Mouse (Mus musculus): ENCODE measurements around the gene Gnaq. TPM values are rescaled to one million over a fixed set of nuclear protein-coding genes. Genes with fewer than 3 reads are reported as not detected.

The Gnaq gene
- polyA plus RNA-seq, 1 experiment from 2014 or later, result 23.3 TPM

- WGBS, result 90% methylated on average over 2 of the region's 2 CpGs
- peaks cover 4% of the 10 kb centered on the region; the same call in 1 of the 2 replicates for H3K4me1 ChIP-seq (ENCODE audit: control insufficient read depth, insufficient read depth, low read length)
- no peaks in the 10 kb centered on the region for H3K27me3 ChIP-seq (ENCODE audit: control insufficient read depth, insufficient read depth, low read length)
- H3K27ac ChIP-seq (ENCODE audit: low read length), result no peak overlapping the region
- peaks cover 1% of the 10 kb centered on the region; the same call in 1 of the 2 replicates for H3K36me3 ChIP-seq (ENCODE audit: control insufficient read depth, insufficient read depth, low read length)
- H3K9ac ChIP-seq (replicated peaks; ENCODE audit: low read depth, low read length), result no peak overlapping the region
- ATAC-seq (ENCODE audit: insufficient number of reproducible peaks, insufficient read depth, low FRiP score, low read depth), result no peak
- H3K9me3 ChIP-seq (ENCODE audit: control insufficient read depth, low read depth, low read length), result no peaks in the 10 kb centered on the region
- H3K4me2 ChIP-seq (replicated peaks; ENCODE audit: low read depth, low read length), result no peak overlapping the region
- H3K4me3 ChIP-seq (ENCODE audit: low read depth, low read length), result no peak overlapping the region
Measured at GRCm38 (mm10) chr19:16215430-16216016, 82.9 kb downstream of the Gnaq start.

DNA sequence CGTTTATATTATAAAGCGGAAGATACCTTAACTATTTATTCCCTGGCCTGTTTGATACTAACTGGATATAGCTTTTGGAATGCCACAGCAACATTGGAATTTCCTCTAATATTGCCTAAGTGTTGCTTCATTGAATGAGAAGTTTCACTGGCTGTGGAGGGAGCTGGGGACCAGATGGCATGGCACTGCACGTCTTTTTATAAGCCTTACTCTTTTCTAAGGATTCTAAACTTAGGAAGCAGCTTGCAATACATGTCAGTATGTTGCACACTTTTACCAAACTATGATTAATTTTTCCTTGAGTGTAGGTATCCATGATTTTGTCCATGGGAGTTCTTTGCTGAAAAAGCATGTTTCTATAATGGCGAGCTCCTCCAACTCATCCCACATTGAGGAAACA is 87.3 kb downstream of the Gnaq start:
- no peaks in the 10 kb centered on the region; the same call in 1 of the 2 replicates for H3K4me1 ChIP-seq (ENCODE audit: control insufficient read depth, insufficient read depth, low read length)

GRCm38 (mm10) chr19:16222526-16222925 is 89.9 kb downstream of the Gnaq start:
- Histone ChIP-seq H3K4me3 (ENCODE audit: low read depth, low read length) (no peak overlapping the region), H3K36me3 (ENCODE audit: control insufficient read depth, insufficient read depth, low read length) (peaks cover 15% of the 10 kb centered on the region), H3K4me2 (replicated peaks; ENCODE audit: low read depth, low read length) (no peak overlapping the region), H3K9me3 (ENCODE audit: control insufficient read depth, low read depth, low read length) (no peaks in the 10 kb centered on the region), H3K27ac (ENCODE audit: low read length) (no peak overlapping the region), H3K9ac (replicated peaks; ENCODE audit: low read depth, low read length) (no peak overlapping the region), H3K27me3 (ENCODE audit: control insufficient read depth, insufficient read depth, low read length) (no peaks in the 10 kb centered on the region), H3K4me1 (ENCODE audit: control insufficient read depth, insufficient read depth, low read length) (no peaks in the 10 kb centered on the region; the same call in 1 of the 2 replicates)
- ATAC-seq (ENCODE audit: insufficient number of reproducible peaks, insufficient read depth, low FRiP score, low read depth), result no peak
- 74% methylated on average over 3 of the region's 3 CpGs for WGBS

More for the DNA sequence above, 87.3 kb downstream of the Gnaq start:
- Histone ChIP-seq H3K9me3 (ENCODE audit: control insufficient read depth, low read depth, low read length) (no peaks in the 10 kb centered on the region), H3K4me2 (replicated peaks; ENCODE audit: low read depth, low read length) (no peak overlapping the region), H3K27me3 (ENCODE audit: control insufficient read depth, insufficient read depth, low read length) (no peaks in the 10 kb centered on the region), H3K4me3 (ENCODE audit: low read depth, low read length) (no peak overlapping the region), H3K9ac (replicated peaks; ENCODE audit: low read depth, low read length) (no peak overlapping the region), H3K27ac (ENCODE audit: low read length) (no peak overlapping the region), H3K36me3 (ENCODE audit: control insufficient read depth, insufficient read depth, low read length) (peaks cover 5% of the 10 kb centered on the region)
- ATAC-seq (ENCODE audit: insufficient number of reproducible peaks, insufficient read depth, low FRiP score, low read depth), result no peak
- 67% methylated on average over 4 of the region's 4 CpGs for WGBS

DNA sequence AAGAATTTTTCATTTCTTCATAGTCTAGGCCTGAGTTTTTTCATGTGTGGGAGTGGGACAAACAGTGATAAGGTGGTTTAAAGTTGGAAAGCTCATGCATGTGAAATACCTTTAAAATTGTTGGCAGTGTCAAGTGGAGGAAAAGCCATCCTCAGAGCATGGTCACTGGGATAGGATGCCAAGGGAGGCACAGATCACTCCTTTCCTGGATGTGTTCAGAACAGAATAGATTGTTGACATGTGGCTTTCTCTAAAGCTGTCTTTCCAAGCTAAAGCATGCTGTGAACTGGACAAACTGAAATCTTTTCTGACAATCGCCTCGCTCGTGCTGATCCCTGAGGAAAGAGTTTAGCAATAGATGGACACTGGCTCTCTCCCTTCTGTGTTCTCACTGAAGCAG is 90.5 kb downstream of the Gnaq start:
- Histone ChIP-seq H3K9ac (replicated peaks; ENCODE audit: low read depth, low read length) (no peak overlapping the region), H3K4me2 (replicated peaks; ENCODE audit: low read depth, low read length) (no peak overlapping the region), H3K4me1 (ENCODE audit: control insufficient read depth, insufficient read depth, low read length) (no peaks in the 10 kb centered on the region; the same call in 1 of the 2 replicates), H3K36me3 (ENCODE audit: control insufficient read depth, insufficient read depth, low read length) (peaks cover 15% of the 10 kb centered on the region), H3K27me3 (ENCODE audit: control insufficient read depth, insufficient read depth, low read length) (no peaks in the 10 kb centered on the region), H3K4me3 (ENCODE audit: low read depth, low read length) (no peak overlapping the region), H3K9me3 (ENCODE audit: control insufficient read depth, low read depth, low read length) (no peaks in the 10 kb centered on the region), H3K27ac (ENCODE audit: low read length) (no peak overlapping the region)
- no peak for ATAC-seq (ENCODE audit: insufficient number of reproducible peaks, insufficient read depth, low FRiP score, low read depth)
- WGBS, result 97% methylated on average over 3 of the region's 3 CpGs

GRCm38 (mm10) chr19:16224831-16225230 is 92.2 kb downstream of the Gnaq start:
- H3K36me3 ChIP-seq (ENCODE audit: control insufficient read depth, insufficient read depth, low read length), result peaks cover 15% of the 10 kb centered on the region
- H3K4me3 ChIP-seq (ENCODE audit: low read depth, low read length), result no peak overlapping the region
- H3K4me1 ChIP-seq (ENCODE audit: control insufficient read depth, insufficient read depth, low read length), result no peaks in the 10 kb centered on the region
- H3K9ac ChIP-seq (replicated peaks; ENCODE audit: low read depth, low read length), result no peak overlapping the region
- WGBS, result 67% methylated on average over 2 of the region's 2 CpGs
- H3K9me3 ChIP-seq (ENCODE audit: control insufficient read depth, low read depth, low read length), result no peaks in the 10 kb centered on the region
- H3K27ac ChIP-seq (ENCODE audit: low read length), result no peak overlapping the region
- ATAC-seq (ENCODE audit: insufficient number of reproducible peaks, insufficient read depth, low FRiP score, low read depth), result no peak
- no peak overlapping the region for H3K4me2 ChIP-seq (replicated peaks; ENCODE audit: low read depth, low read length)
- no peaks in the 10 kb centered on the region for H3K27me3 ChIP-seq (ENCODE audit: control insufficient read depth, insufficient read depth, low read length)

DNA sequence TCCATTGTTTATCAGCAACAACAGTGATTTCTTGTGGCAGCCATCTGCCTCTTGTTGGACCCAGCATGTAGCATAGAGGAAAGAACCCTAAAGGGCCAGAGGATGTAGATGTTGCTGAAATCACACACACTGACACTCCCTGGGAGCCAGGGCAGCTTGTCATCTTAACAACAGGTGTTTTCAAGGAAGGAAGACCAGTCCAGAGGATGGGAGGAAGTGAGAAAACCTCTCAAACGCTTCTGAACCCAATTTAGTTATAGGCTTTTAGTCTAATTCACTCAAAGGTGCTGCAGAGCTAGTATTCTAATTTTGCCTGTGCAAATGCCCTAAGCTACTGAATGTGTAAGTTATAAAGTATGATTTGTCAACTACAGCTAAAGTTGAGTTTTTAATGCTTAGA is 99.0 kb downstream of the Gnaq start:
- H3K27ac ChIP-seq (ENCODE audit: low read length), result no peak overlapping the region
- H3K4me1 ChIP-seq (ENCODE audit: control insufficient read depth, insufficient read depth, low read length), result no peaks in the 10 kb centered on the region
- H3K9ac ChIP-seq (replicated peaks; ENCODE audit: low read depth, low read length), result no peak overlapping the region
- ATAC-seq (ENCODE audit: insufficient number of reproducible peaks, insufficient read depth, low FRiP score, low read depth), result no peak
- H3K27me3 ChIP-seq (ENCODE audit: control insufficient read depth, insufficient read depth, low read length), result no peaks in the 10 kb centered on the region
- 79% methylated on average over 1 of the region's 1 CpGs for WGBS
- H3K4me3 ChIP-seq (ENCODE audit: low read depth, low read length), result no peak overlapping the region
- no peaks in the 10 kb centered on the region for H3K9me3 ChIP-seq (ENCODE audit: control insufficient read depth, low read depth, low read length)
- H3K36me3 ChIP-seq (ENCODE audit: control insufficient read depth, insufficient read depth, low read length), result no peaks in the 10 kb centered on the region
- H3K4me2 ChIP-seq (replicated peaks; ENCODE audit: low read depth, low read length), result no peak overlapping the region

DNA sequence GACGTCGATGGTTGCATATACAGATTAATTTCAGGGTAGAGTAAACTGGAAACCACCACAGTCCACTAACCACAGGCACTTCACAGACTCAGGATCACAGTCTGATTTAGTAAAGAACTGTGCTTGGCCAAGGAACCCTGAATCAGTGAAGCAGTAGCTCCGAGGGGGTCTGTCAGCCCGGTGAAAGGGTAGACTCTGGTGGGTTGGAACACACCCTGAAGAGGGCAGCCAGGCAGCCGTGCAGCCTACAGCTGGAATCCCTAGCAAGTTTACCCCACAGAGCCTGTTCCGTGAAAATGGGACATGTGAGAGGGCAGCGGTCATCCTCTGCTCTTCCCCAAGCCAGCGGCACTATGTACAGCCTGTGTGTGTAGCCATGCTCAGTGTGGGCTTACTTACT is 103.0 kb downstream of the Gnaq start:
- H3K9me3 ChIP-seq (ENCODE audit: control insufficient read depth, low read depth, low read length), result no peaks in the 10 kb centered on the region
- no peak overlapping the region for H3K4me2 ChIP-seq (replicated peaks; ENCODE audit: low read depth, low read length)
- no peak overlapping the region for H3K9ac ChIP-seq (replicated peaks; ENCODE audit: low read depth, low read length)
- H3K27ac ChIP-seq (ENCODE audit: low read length), result no peak overlapping the region
- H3K36me3 ChIP-seq (ENCODE audit: control insufficient read depth, insufficient read depth, low read length), result no peaks in the 10 kb centered on the region
- ATAC-seq (ENCODE audit: insufficient number of reproducible peaks, insufficient read depth, low FRiP score, low read depth), result no peak
- peaks cover 27% of the 10 kb centered on the region; the same call in 1 of the 2 replicates for H3K4me1 ChIP-seq (ENCODE audit: control insufficient read depth, insufficient read depth, low read length)
- WGBS, result 87% methylated on average over 8 of the region's 8 CpGs
- H3K27me3 ChIP-seq (ENCODE audit: control insufficient read depth, insufficient read depth, low read length), result no peaks in the 10 kb centered on the region
- H3K4me3 ChIP-seq (ENCODE audit: low read depth, low read length), result no peak overlapping the region

GRCm38 (mm10) chr19:16237034-16237433 is 104.4 kb downstream of the Gnaq start:
- Histone ChIP-seq H3K4me2 (replicated peaks; ENCODE audit: low read depth, low read length) (no peak overlapping the region), H3K36me3 (ENCODE audit: control insufficient read depth, insufficient read depth, low read length) (no peaks in the 10 kb centered on the region), H3K27ac (ENCODE audit: low read length) (no peak overlapping the region), H3K27me3 (ENCODE audit: control insufficient read depth, insufficient read depth, low read length) (no peaks in the 10 kb centered on the region), H3K9ac (replicated peaks; ENCODE audit: low read depth, low read length) (no peak overlapping the region), H3K9me3 (ENCODE audit: control insufficient read depth, low read depth, low read length) (no peaks in the 10 kb centered on the region), H3K4me3 (ENCODE audit: low read depth, low read length) (no peak overlapping the region), H3K4me1 (ENCODE audit: control insufficient read depth, insufficient read depth, low read length) (peaks cover 30% of the 10 kb centered on the region; the same call in 1 of the 2 replicates)
- ATAC-seq (ENCODE audit: insufficient number of reproducible peaks, insufficient read depth, low FRiP score, low read depth), result no peak
- 96% methylated on average over 1 of the region's 1 CpGs for WGBS

DNA sequence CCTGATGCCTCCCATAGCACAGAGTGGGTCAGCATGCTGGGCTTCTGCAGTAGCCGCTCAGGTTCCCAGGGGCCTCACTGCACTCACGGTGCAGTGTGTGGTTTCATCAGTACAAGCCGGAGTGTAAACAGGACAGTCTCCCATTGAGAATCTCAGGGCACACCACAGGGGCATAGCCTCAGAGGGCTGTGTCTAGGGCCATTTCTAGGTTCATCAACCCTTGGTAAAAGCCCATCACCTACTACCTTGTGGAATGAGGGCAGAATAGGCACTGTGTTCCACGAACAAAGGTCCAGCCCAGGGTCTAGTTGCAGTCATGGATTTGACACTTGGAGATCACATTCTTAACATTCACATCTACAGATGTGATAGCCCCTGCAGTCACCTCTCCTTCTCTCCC is 105.4 kb downstream of the Gnaq start:
- Histone ChIP-seq H3K9me3 (ENCODE audit: control insufficient read depth, low read depth, low read length) (no peaks in the 10 kb centered on the region), H3K27me3 (ENCODE audit: control insufficient read depth, insufficient read depth, low read length) (no peaks in the 10 kb centered on the region), H3K36me3 (ENCODE audit: control insufficient read depth, insufficient read depth, low read length) (no peaks in the 10 kb centered on the region), H3K4me2 (replicated peaks; ENCODE audit: low read depth, low read length) (no peak overlapping the region), H3K27ac (ENCODE audit: low read length) (no peak overlapping the region), H3K4me1 (ENCODE audit: control insufficient read depth, insufficient read depth, low read length) (peaks cover 37% of the 10 kb centered on the region; the same call in 1 of the 2 replicates), H3K4me3 (ENCODE audit: low read depth, low read length) (no peak overlapping the region), H3K9ac (replicated peaks; ENCODE audit: low read depth, low read length) (no peak overlapping the region)
- ATAC-seq (ENCODE audit: insufficient number of reproducible peaks, insufficient read depth, low FRiP score, low read depth), result no peak
- WGBS, result 66% methylated on average over 4 of the region's 4 CpGs
